Mouse (Mus musculus) CH12.LX (cell line): ENCODE results near the gene Mettl23. TPM values are rescaled to one million over a fixed set of nuclear protein-coding genes. Genes with fewer than 3 reads are reported as not detected.
"Not testable (repeated sequence)": the region's sequence is repeated elsewhere in the genome, so short reads cannot be mapped to it uniquely, and the experiment has no call there.

Experiments
- DNase-seq: peaks from one replicate; pipeline ENCODE4 v3.0.0-alpha.2; 2013; ENCODE audit errors: extremely low read depth
- H3K27ac ChIP-seq: 2 replicates; pipeline ENCODE4 v1.5.1; 2012; ENCODE audit warnings: low read depth, mild to moderate bottlenecking, control low read depth, moderate library complexity; ENCODE audit not compliant: insufficient read depth
- H3K27me3 ChIP-seq: replicated peaks from 2 replicates; pipeline ENCODE3; 2012; ENCODE audit warnings: inconsistent platforms
- H3K36me3 ChIP-seq, 2 experiments: replicated peaks in 1 of 2; 2 replicates each; pipeline versions ENCODE3 to v1.6.1; 2012; ENCODE audit warnings: inconsistent platforms in 1 of 2, low read length in 1 of 2, mild to moderate bottlenecking in 1 of 2, mixed read lengths in 1 of 2, moderate library complexity in 1 of 2; ENCODE audit not compliant: control insufficient read depth in 1 of 2, insufficient read depth in 1 of 2
- H3K4me1 ChIP-seq, 2 experiments: 2 replicates each; pipeline ENCODE4 v1.6.1; 2012; ENCODE audit warnings: inconsistent platforms in 1 of 2, moderate library complexity in 1 of 2; ENCODE audit not compliant: insufficient read depth in 2 of 2, control insufficient read depth in 1 of 2
- H3K4me2 ChIP-seq: 2 replicates; pipeline ENCODE4 v1.6.1; 2012; ENCODE audit warnings: low read depth, mild to moderate bottlenecking, control low read depth; ENCODE audit not compliant: poor library complexity, insufficient read depth, severe bottlenecking
- H3K4me3 ChIP-seq, 3 experiments: fragments of 150-350 bp in 1 of 3; sonication (generic) in 1 of 3; replicated peaks in 1 of 3; 2 replicates each; pipeline versions ENCODE3 to v1.5.1; 2011 to 2012; ENCODE audit warnings: low read depth in 2 of 3, low read length in 2 of 3, mild to moderate bottlenecking in 2 of 3, moderate library complexity in 2 of 3, control low read depth in 1 of 3, improper control_type of control experiment in 1 of 3, inconsistent platforms in 1 of 3, mixed read lengths in 1 of 3; ENCODE audit not compliant: poor library complexity in 1 of 3
- H3K79me2 ChIP-seq: replicated peaks from 2 replicates; pipeline ENCODE4 v1.6.1; 2012; ENCODE audit warnings: mild to moderate bottlenecking, moderate library complexity; ENCODE audit not compliant: control insufficient read depth, poor library complexity, insufficient read depth, severe bottlenecking; ENCODE audit errors: extremely low read depth
- H3K9ac ChIP-seq: 2 replicates; pipeline ENCODE4 v1.6.1; 2012; ENCODE audit warnings: low read depth, mild to moderate bottlenecking, control low read depth, moderate library complexity; ENCODE audit not compliant: insufficient read depth
- H3K9me3 ChIP-seq: replicated peaks from 2 replicates; pipeline ENCODE3; 2012; ENCODE audit warnings: low read length, inconsistent platforms, mixed read lengths
- E2F4 ChIP-seq: IDR thresholded peaks from 2 replicates; pipeline ENCODE4 v1.6.1; 2011; ENCODE audit warnings: low read depth, low read length, improper control_type of control experiment; ENCODE audit not compliant: insufficient replicate concordance
- ELF1 ChIP-seq: IDR thresholded peaks from 2 replicates; pipeline ENCODE4 v1.6.1; 2014; ENCODE audit warnings: low read depth, mild to moderate bottlenecking, inconsistent platforms, low read length, improper control_type of control experiment
- HCFC1 ChIP-seq: IDR thresholded peaks from 2 replicates; pipeline ENCODE4 v1.6.1; 2012; ENCODE audit warnings: low read depth, mild to moderate bottlenecking, inconsistent platforms, low read length, improper control_type of control experiment
- MAFK ChIP-seq: IDR thresholded peaks from 2 replicates; pipeline ENCODE4 v1.6.1; 2011; ENCODE audit warnings: low read length, improper control_type of control experiment; ENCODE audit not compliant: insufficient replicate concordance
- MAX ChIP-seq: IDR thresholded peaks from 2 replicates; pipeline ENCODE4 v1.6.1; 2011; ENCODE audit warnings: low read length, improper control_type of control experiment
- NRF1 ChIP-seq: IDR thresholded peaks from 2 replicates; pipeline ENCODE4 v1.6.1; 2014; ENCODE audit warnings: low read depth, mild to moderate bottlenecking, inconsistent platforms, low read length, improper control_type of control experiment, moderate library complexity
- PAX5 ChIP-seq: IDR thresholded peaks from 2 replicates; pipeline ENCODE4 v1.6.1; 2012; ENCODE audit warnings: low read length, inconsistent platforms, mixed read lengths
- POLR2A ChIP-seq: IDR thresholded peaks from 2 replicates; pipeline ENCODE4 v1.6.1; 2011; ENCODE audit warnings: low read depth, mild to moderate bottlenecking, improper control_type of control experiment, low read length
- POLR2AphosphoS2 ChIP-seq: IDR thresholded peaks from 2 replicates; pipeline ENCODE4 v1.6.1; 2011; ENCODE audit warnings: low read depth, low read length, improper control_type of control experiment
- RAD21 ChIP-seq: IDR thresholded peaks from 2 replicates; pipeline ENCODE4 v1.6.1; 2011; ENCODE audit warnings: low read depth, mild to moderate bottlenecking, low read length, improper control_type of control experiment, moderate library complexity
- TCF12 ChIP-seq: IDR thresholded peaks from 2 replicates; pipeline ENCODE4 v1.6.1; 2014; ENCODE audit warnings: low read depth, mild to moderate bottlenecking, inconsistent platforms, low read length, improper control_type of control experiment
- USF1 ChIP-seq: IDR thresholded peaks from 2 replicates; pipeline ENCODE4 v1.6.1; 2014; ENCODE audit warnings: low read depth, mild to moderate bottlenecking, inconsistent platforms, low read length, improper control_type of control experiment
- ZC3H11A ChIP-seq: IDR thresholded peaks from 2 replicates; pipeline ENCODE4 v1.6.1; 2012; ENCODE audit warnings: low read depth, mild to moderate bottlenecking, inconsistent platforms, low read length, improper control_type of control experiment
- ZKSCAN1 ChIP-seq: IDR thresholded peaks from 2 replicates; pipeline ENCODE4 v1.6.1; 2012; ENCODE audit warnings: low read depth, inconsistent platforms, low read length, improper control_type of control experiment, borderline replicate concordance
- ZMIZ1 ChIP-seq: IDR thresholded peaks from 2 replicates; pipeline ENCODE4 v1.6.1; 2012; ENCODE audit warnings: low read depth, mild to moderate bottlenecking, inconsistent platforms, low read length, improper control_type of control experiment
- ZNF384 ChIP-seq: IDR thresholded peaks from 2 replicates; pipeline ENCODE4 v1.6.1; 2012; ENCODE audit warnings: low read depth, low read length, improper control_type of control experiment, inconsistent platforms
- dilution Hi-C: fragments of 300-500 bp; cut with MboI; formaldehyde crosslinking; loops from 2 replicates; pipeline ENCODE4 v1.14.3; 2020; ENCODE audit warnings: low sequenced_read_pairs; ENCODE audit not compliant: extremely low pct_unique_long_range_greater_than_20kb, extremely low pct_ligation_motif_present
- in situ Hi-C: fragments of 300-500 bp; cut with MboI; formaldehyde crosslinking; loops from 3 replicates; pipeline ENCODE4 v1.14.3; 2019; ENCODE audit warnings: low sequenced_read_pairs, low pct_ligation_motif_present, low pct_unique_long_range_greater_than_20kb, mixed read lengths
- polyA plus RNA-seq: library from polyadenylated mRNA; unstranded; fragments of >175 nt; gene quantifications from 2 replicates; pipeline ENCODE4 v1.2.1, GENCODE M21; 2012; ENCODE audit warnings: low read depth; ENCODE audit not compliant: insufficient read length
- total RNA-seq, 2 experiments: library from RNA; depleted of rRNA; stranded (reverse); fragments of 300-350 nt in 1 of 2; fragments of >200 nt in 1 of 2; gene quantifications; 2 replicates each; pipeline ENCODE4 v1.2.3; 2012 to 2014

The Mettl23 gene
- total and polyA plus RNA-seq, 3 experiments, result 44.5 to 64.9 (median 63.7) TPM

DNA sequence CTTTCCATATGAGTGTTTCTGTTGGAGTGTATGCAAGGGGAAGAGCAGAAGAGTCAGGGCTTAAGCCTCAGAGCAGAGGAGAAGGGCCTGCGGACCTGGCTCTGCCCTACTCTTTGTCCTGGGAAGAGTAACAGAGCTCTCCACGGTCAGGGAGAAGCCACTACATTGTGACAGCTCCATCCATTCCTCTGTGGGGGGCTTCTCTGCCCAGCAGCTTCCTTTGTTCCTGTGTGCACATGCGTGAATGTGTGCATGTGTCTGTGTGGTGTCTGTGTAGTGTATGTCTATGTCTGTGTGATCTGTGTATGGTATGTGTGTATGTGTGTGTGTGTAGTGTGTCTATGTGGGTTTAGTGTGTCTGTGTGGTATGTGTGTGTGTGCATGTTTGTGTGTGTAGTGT is 52.3 kb downstream of the Mettl23 start:
- Histone ChIP-seq H3K9ac (no peak overlapping the region), H3K79me2 (no peaks in the 10 kb centered on the region), H3K27ac (no peak overlapping the region), H3K36me3 (no peaks in the 10 kb centered on the region), H3K27me3 (peaks cover 24% of the 10 kb centered on the region), H3K4me2 (no peak overlapping the region), H3K4me1 (peaks cover 4 to 16% of the 10 kb centered on the region in 2 experiments; a peak in 2 of 4 replicates), H3K4me3 (no peak overlapping the region), H3K9me3 (peaks cover 2% of the 10 kb centered on the region)
- no peak for DNase-seq
- TF ChIP-seq ZC3H11A (no peak), HCFC1 (no peak), E2F4 (no peak), MAX (no peak), TCF12 (no peak), USF1 (no peak), POLR2A (no peak), RAD21 (no peak), ELF1 (no peak), PAX5 (no peak), ZNF384 (no peak), ZKSCAN1 (no peak), NRF1 (no peak), ZMIZ1 (no peak), POLR2AphosphoS2 (no peak), MAFK (no peak)
- in situ Hi-C loops, result no loop called here
- dilution Hi-C loops, result no loop called here

DNA sequence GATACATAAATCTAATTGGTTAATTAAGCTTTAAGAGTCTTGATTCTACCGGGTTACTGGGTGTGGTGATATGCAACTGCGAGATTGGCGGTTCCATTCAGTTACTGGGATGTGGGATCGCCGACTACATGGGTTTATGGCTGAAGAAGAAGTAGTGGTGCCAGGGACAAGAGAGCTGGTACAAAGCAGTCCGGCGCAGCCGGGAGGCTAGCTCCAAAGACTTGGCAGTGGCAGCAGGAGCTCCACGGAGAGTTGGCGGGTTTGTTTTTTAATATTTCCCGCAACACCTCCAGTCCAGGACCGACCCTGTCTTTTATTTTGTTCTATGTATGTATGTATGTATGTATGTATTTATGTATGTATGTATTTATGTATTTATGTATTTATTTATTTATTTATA is 56.2 kb downstream of the Mettl23 start:
- H3K4me3 ChIP-seq, result no peak overlapping the region
- dilution Hi-C loops, result no loop called here
- peaks cover 4% of the 10 kb centered on the region for H3K9me3 ChIP-seq
- no peak overlapping the region for H3K4me2 ChIP-seq
- peaks cover 10% of the 10 kb centered on the region for H3K27me3 ChIP-seq
- H3K79me2 ChIP-seq, result no peaks in the 10 kb centered on the region
- no peaks in the 10 kb centered on the region for H3K36me3 ChIP-seq
- no peak overlapping the region for H3K27ac ChIP-seq
- no peak overlapping the region for H3K9ac ChIP-seq
- peaks cover 0 to 16% of the 10 kb centered on the region in 2 experiments; a peak in 2 of 4 replicates for H3K4me1 ChIP-seq
- DNase-seq, result no peak
- no peak for TF ChIP-seq NRF1
- no peak for TF ChIP-seq ZMIZ1
- in situ Hi-C loops, result no loop called here

DNA sequence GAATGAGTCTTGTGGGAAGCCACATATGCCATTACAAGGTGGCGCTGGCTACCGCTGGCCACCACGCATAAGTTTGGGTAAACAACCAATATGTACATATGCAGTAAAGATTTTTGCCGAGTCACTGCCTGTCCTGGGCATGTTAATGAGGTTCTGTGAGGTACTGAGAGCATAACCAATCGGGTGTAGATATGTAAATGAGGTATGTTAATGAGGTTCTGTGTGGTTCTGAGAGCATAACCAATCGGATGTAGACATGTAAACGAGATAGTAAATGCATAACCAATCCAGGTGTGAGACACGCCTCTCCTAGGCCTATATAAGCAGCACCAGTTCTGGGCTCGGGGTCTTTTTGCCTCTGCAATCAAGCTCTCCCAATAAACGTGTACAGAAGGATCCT is 59.5 kb downstream of the Mettl23 start:
- peaks cover 32% of the 10 kb centered on the region for H3K27me3 ChIP-seq
- DNase-seq, H3K36me3 ChIP-seq, H3K27ac ChIP-seq, H3K4me2 ChIP-seq, H3K4me1 ChIP-seq, H3K4me3 ChIP-seq, dilution Hi-C loops, H3K9ac ChIP-seq, H3K9me3 ChIP-seq, H3K79me2 ChIP-seq, in situ Hi-C loops: not testable (repeated sequence)

Other genes with a start within 250 kb of the Mettl23 start
- 8.5 and 12.1 TPM in 2 replicates for gene Rhbdf2, start 216.3 kb upstream of the Mettl23 start, total RNA-seq (2012; rRNA removed)
- gene Rhbdf2, start 216.3 kb upstream of the Mettl23 start, total RNA-seq (2014; rRNA removed), result 3.1 and 3.4 TPM in 2 replicates
- gene Rhbdf2, start 216.3 kb upstream of the Mettl23 start, polyA plus RNA-seq, result 11.8 and 14.7 TPM in 2 replicates
- gene Prcd, start 189.7 kb upstream of the Mettl23 start, total RNA-seq (2012; rRNA removed), result not detected in 2 replicates
- gene Prcd, start 189.7 kb upstream of the Mettl23 start, total RNA-seq (2014; rRNA removed), result not detected in 2 replicates
- not detected in 2 replicates for gene Prcd, start 189.7 kb upstream of the Mettl23 start, polyA plus RNA-seq
- not detected in 2 replicates for gene Cygb, start 189.0 kb upstream of the Mettl23 start, total RNA-seq (2012; rRNA removed)
- not detected in 2 replicates for gene Cygb, start 189.0 kb upstream of the Mettl23 start, total RNA-seq (2014; rRNA removed)
- gene Cygb, start 189.0 kb upstream of the Mettl23 start, polyA plus RNA-seq, result 0.11 TPM in 1 of 2 replicates, not detected in the other
- not detected in 2 replicates for gene St6galnac1, start 67.8 kb upstream of the Mettl23 start, total RNA-seq (2012; rRNA removed)
- gene St6galnac1, start 67.8 kb upstream of the Mettl23 start, total RNA-seq (2014; rRNA removed), result not detected in 2 replicates
- not detected in 2 replicates for gene St6galnac1, start 67.8 kb upstream of the Mettl23 start, polyA plus RNA-seq
- not detected in 2 replicates for gene Mxra7, start 15.2 kb upstream of the Mettl23 start, total RNA-seq (2012; rRNA removed)
- gene Mxra7, start 15.2 kb upstream of the Mettl23 start, total RNA-seq (2014; rRNA removed), result not detected in 2 replicates
- not detected in 2 replicates for gene Mxra7, start 15.2 kb upstream of the Mettl23 start, polyA plus RNA-seq
- 106 and 110 TPM in 2 replicates for gene Jmjd6, start 171 bp downstream of the Mettl23 start, total RNA-seq (2012; rRNA removed)
- gene Jmjd6, start 171 bp downstream of the Mettl23 start, total RNA-seq (2014; rRNA removed), result 104 and 116 TPM in 2 replicates
- 109 and 133 TPM in 2 replicates for gene Jmjd6, start 171 bp downstream of the Mettl23 start, polyA plus RNA-seq
- gene Mfsd11, start 9.2 kb downstream of the Mettl23 start, total RNA-seq (2012; rRNA removed), result 13.2 and 16.0 TPM in 2 replicates
- gene Mfsd11, start 9.2 kb downstream of the Mettl23 start, total RNA-seq (2014; rRNA removed), result 3.7 and 4.1 TPM in 2 replicates
- gene Mfsd11, start 9.2 kb downstream of the Mettl23 start, polyA plus RNA-seq, result 15.4 and 17.7 TPM in 2 replicates
- 298 and 478 TPM in 2 replicates for gene Srsf2, start 9.8 kb downstream of the Mettl23 start, total RNA-seq (2012; rRNA removed)
- gene Srsf2, start 9.8 kb downstream of the Mettl23 start, total RNA-seq (2014; rRNA removed), result 443 and 471 TPM in 2 replicates
- gene Srsf2, start 9.8 kb downstream of the Mettl23 start, polyA plus RNA-seq, result 1,116 and 1,224 TPM in 2 replicates
- not detected in 2 replicates for gene Mgat5b, start 75.6 kb downstream of the Mettl23 start, total RNA-seq (2012; rRNA removed)
- not detected in 2 replicates for gene Mgat5b, start 75.6 kb downstream of the Mettl23 start, total RNA-seq (2014; rRNA removed)
- not detected in 2 replicates for gene Mgat5b, start 75.6 kb downstream of the Mettl23 start, polyA plus RNA-seq